Mouse (Mus musculus) erythroblast, embryonic 14.5 days (primary cell): ENCODE data around the gene Krtap4-2.

ENCODE experiments used
- GATA1 ChIP-seq: IDR thresholded peaks from 2 replicates; pipeline ENCODE4 v1.6.1; 2012; ENCODE audit warnings: low read length, inconsistent platforms, mixed read lengths
- TAL1 ChIP-seq: IDR thresholded peaks from 3 replicates; pipeline ENCODE4 v1.6.1; 2012; ENCODE audit warnings: low read length, inconsistent platforms, mixed read lengths

- TF ChIP-seq GATA1, result no peak
- TF ChIP-seq TAL1, result no peak
These were observed 25.8 kb downstream of the Krtap4-2 start for GRCm38 (mm10) chr11:99609126-99609525.
